Mouse (Mus musculus): ENCODE measurements around the gene Cdkl4.
"Not testable (repeated sequence)": the region's sequence is repeated elsewhere in the genome, so short reads cannot be mapped to it uniquely, and the experiment has no call there.

The Cdkl4 gene

DNA sequence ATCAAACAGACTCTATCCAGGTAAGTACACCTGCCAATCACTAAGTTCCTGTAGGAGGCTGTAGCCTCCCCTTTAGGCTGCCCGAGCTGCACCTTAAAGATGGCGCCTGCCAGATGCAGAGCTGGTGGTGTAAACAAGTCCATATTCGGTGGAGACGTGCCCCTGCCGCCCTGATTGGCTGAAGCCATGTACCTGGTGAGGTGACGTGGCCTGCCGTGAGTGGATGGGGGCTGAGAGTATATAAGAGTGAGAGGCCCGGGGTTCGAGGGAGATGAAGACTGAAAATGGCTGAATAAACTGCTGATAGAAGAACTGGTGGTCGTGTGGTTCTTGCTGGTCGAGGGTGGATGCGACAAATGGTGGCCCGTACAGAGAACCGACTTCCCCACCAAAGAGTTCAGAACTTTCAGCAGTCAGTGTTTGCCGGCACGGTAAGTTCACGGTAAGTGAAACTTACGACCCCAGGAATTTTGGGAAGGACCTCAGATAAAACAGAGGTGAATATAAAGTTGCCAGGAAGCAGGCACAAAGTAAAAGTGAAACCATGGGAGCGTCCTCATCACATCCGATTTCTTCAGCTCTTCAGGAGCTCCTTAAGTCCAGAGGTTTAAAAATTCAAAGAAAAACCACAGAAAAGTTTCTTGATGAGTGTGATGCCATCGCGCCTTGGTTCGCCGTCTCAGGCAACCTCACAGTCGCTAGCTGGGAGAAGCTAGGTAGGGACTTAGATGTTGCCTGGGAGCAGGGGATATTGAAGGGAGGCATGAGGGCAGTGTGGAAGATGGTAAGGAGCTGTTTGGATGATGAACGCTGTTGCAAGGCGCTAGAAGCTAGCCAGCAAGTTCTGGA, 13.6 kb downstream of the Cdkl4 start:
- DNase-seq (ENCODE audit: low spot score), result not testable (repeated sequence)

DNA sequence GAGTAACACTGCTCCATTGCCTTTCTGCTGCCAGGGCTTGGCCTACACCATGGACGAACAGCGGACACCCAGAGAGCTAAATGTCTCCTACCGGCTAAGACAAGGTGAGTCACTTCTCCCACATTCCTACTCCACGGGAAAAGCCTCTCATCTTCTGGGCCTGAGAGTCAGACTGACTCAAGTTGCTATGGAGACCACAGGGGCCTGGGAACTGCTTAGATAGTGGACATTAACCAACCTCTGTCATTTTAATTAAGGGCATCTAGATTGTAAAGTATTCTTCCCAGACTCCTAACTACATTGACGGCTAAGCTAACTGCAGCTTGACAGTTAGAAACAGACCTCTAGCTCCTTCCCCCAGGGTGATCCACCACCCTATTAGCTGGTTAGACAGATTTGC, 14.8 kb downstream of the Cdkl4 start:
- peak; percentile 37 for DNase-seq (ENCODE audit: low spot score)

DNA sequence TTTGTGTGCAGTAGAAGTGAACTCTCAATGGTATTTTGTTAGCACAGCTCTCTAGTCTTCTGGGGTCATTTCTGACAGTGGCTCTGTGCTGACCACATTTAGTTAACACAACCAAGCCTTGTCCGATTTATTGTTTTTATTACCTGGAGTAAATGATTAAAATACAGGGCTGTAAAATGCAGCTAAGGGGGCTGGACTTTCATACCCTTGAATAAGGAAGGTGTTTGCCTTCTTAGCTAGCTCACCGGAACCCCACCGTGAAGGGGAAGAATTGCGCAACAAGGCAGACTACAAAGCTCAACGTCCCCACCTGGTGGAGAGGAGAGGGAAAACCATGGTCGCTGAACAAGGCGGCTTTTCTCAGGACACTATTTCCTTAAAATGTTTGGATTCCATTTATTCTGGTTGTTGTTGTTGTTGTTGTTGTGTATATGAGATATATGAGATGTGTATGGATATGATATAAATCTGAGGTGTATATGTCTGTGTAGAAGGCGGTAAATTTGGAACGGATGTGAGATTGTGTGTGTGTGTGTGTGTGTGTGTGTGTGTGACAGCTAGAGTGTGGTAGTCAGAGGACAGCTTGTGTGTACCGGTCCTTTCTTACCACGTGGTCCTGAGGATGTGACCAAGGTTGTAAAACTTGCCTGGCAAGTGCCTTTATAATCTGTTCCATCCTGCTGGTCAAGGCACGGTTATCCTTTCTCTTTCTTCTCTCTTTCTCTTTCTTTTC, 16.8 kb downstream of the Cdkl4 start:
- peak; percentile 76 for DNase-seq (ENCODE audit: low spot score)

DNA sequence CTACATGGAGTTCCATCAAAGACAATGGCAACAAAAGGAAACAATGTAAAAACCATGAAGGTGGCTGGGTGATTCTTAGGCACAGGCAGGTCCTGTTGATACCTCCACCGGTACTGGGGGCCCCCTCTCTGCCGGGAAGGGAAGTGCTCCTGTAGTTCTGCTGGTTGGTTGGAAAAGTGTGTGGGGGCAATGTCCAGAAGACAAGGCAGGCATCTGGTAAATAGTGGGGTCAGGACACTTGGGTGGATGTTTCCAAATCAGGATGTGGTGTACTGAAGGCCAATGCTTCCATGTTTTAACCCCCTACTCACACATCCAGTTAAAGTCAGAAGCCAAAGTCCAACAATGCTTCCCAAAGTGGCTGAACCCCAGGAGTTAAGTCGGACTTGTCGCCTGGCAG, 17.9 kb downstream of the Cdkl4 start:
- no peak for DNase-seq (ENCODE audit: low spot score)

DNA sequence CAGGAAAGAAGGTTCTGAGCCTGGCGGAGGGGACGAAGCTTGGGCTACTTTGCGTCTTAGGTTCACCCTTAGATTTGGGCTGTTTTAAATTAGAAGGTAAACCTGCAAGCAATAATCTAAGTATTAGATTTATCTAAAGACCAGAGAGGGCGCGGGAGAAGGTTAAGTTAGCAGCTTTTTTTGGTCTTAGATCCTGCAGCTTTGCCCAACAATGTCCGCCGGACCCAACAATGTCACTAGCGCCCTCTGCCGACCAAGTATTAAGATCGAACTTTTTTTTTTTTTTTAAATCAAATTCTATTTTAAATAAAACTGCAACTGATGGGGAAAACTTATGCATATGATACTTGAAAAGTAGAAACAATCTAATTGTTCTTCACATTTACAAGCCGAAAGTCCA, 18.6 kb downstream of the Cdkl4 start:
- DNase-seq (ENCODE audit: low spot score), result peak; percentile 65

DNA sequence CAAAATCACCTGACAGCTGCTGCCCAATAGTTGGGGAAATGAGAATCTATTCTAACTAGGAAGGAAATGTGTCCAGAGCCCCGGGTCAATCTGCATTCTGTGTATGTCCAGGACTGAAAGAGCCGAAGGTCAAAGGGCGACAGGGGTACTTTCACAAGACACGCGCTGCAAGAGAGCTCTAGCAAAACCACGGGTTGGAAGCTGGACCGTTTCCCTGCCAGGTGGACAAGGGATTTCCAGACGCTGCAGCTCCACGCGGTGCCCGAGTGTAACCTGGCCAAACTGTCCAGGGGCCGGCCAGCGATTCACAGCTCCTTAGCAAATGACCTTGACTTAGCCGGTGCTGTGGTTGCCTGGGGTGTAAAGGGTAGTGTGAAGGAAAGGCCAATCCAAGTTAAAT, 19.0 kb downstream of the Cdkl4 start:
- no peak for DNase-seq (ENCODE audit: low spot score)

DNA sequence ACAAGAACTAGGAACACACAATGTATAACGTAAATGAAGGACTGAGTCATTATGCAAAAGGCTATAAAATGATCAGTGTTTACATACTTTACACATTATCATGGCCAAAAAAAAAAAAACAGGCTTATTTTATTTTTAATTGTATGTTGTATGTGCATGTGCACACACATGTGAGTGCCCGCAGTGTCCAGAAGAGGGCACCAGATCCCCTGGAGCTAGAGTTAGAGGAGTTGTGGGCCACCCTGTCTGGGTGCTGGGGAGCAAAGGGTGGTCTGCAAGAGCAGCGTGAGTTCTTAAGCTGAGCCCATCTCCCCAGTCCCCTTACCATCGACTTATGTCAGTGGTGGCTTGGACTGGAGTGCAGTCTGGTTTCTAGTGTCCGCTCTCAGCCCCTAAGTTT, 20.2 kb downstream of the Cdkl4 start:
- no peak for DNase-seq (ENCODE audit: low spot score)

DNA sequence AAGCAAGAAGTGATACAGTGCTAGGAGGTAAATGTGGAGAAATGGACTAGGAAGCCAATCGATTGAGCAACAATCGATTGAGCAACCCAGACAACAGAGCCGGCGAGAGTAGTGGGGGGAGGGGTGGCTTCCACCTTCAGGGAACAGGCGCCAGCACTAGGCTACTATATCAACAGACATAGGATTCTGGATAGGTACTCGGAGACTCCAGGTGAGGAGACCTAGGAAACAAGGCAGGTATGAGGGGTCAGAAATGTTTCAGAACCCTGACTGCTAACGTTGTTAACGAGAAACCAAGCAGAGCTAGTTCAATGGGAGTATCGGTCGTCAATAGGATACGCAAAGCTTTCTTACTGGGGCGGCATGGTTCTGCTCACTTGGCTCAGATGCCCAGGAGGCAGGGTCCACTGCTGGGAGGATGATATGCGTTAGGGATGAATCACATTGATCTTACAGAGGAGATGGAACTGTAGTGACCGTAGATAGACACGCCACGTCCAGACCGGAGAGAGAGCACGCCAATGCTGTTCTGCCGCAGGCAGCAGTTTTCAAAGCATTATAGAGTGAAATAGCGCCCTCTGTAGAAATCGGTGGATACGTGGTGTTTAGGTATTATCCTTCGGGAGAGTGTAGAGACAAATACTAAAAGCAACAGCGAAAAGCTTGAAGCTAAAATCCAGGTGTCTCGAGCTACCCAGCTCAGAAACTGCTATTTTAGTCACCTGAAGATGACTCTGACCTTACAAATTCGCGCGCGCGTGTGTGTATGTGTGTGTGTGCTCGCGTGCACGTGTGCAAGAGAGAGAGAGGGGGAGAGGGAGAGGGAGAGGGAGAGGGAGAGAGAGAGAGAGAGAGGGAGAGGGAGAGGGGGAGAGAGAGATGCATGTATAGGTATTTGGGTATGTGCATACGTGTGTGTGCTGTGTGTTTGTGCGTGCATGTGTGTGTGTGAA, 24.0 kb downstream of the Cdkl4 start:
- peak; percentile 94 for DNase-seq (ENCODE audit: low spot score)

DNA sequence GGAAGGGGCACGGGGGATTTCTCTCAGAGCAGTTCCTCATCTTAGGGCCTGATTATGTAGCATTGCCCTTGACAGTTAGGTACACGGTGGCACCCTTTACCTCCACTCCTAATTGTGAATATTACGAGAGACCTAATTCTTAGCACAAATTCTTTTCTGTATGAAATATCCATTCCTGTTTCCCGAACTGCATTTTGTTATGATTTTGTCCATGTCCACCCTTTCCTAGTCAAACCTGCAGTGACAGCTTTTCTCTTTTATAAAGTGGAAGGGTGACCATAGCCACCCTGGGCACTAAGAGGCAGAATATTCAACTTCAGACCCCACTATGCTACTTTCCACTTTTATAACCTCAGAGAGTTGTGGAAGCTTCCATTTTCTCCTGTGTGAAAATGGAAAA, 25.0 kb downstream of the Cdkl4 start:
- DNase-seq (ENCODE audit: low spot score), result no peak

DNA sequence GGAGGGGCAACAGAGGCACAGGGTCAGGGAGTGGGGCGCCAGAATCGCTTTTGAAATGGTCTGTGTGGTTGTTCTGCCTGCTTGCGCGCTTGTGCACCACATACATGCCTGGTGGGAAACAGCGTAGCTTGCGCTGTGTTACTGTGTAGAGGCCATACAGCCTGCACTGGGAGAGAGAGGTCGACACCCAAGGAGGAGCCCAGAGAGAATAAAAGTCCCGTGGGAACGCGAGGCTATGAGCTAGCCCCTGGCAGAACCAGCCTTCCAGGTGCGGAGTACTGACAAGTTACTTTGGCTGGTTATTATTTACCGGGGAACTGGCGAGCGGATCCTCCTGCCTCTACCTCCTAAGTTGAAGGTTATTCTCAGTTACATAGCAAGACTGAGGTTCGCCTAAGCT, 26.6 kb downstream of the Cdkl4 start:
- DNase-seq (ENCODE audit: low spot score), result no peak

DNA sequence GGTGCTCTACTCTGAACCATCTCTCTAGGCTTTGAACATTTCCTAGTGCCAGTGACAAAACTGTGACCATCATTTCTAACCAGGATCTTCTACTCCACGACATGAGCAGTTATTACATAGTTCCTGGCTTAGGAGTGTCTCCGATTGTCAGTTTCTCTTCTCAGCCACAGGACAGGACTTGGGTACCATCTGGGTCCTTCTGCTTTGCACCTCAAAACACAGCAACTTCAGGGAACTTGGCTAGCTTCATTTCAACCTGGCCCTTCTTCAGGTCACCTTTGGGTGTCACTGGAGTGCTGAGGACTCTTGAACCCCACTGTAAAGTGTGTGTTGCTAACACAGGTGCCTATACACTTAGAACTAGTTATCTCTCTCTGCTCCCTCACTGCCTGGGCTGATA, 30.8 kb downstream of the Cdkl4 start:
- no peak for DNase-seq (ENCODE audit: low spot score)

DNA sequence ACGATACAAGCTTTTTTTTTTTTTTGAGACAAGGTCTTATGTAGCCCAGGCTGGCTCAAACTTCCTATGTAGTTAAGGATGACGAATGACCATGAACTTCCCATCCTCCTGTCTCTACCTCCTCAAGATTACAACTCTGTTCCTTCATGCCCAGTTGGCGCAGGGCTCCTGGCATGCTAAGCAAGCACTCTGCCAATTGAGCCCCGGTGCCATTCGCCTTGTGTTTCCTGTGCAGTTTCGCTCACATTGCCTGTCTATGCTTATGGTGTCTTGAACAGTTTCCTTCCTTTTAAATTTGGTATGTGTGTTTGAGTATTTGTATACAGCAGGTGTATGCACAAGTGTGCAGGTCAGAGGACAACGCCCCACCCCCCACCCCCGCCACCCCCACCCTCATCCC, 31.4 kb downstream of the Cdkl4 start:
- DNase-seq (ENCODE audit: low spot score), result no peak

DNA sequence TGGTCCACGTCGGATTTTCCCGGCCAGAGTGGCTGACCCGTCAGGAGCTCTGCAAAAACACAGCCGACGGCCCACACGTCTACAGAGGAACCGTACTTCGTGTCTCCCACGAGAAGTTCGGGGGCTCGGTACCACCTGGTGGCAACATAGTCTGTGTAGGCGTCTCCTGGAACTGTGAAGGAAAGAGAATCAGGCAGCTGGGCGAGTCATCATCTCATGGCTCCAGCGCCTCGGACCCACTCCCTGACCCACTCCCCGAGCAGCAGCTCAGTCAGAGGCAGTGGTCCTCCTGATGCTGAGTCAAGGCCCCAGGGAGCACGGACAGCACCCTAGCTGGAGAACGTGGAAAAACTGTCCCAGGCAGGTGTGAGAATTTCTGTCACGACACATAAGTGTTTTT, 34.0 kb downstream of the Cdkl4 start:
- no peak for DNase-seq (ENCODE audit: low spot score)

DNA sequence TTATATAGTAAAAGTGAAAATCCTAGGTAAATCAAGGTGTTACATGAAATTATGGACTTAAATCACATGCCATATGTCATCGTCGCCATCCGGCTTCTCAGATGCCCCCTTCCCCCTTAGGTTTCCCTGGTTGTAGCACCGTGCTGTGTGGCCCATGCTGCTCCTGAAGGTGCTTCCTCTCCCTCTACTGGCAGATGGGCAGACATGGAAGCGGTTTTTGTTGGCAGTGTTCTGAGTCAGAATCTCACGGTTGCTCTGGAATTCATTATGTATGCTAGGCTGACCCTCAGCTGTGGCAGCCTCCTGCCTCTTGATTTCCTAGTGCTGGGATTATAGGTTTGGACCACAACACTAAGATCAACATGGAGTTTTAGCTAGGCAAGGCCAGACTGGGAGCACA, 40.5 kb downstream of the Cdkl4 start:
- no peak for DNase-seq (ENCODE audit: low spot score)

DNA sequence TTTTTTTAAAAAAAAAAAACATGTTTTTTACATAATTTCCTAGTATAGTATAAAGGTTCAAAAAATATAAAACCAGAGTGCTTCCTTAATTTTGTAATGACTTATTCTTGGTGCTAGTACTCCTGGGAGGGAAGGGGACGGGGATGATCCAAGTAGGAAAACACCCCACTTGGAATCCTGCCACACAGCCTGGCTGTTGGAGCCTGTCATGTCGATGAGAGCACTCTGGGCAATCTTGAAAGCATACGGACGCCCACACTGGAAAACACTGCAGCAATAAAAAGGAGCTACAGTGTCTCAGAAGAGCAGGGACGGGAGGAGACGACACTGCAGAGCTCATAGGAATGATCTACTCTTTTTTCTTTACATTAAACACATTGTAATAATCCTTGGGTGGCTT, 42.0 kb downstream of the Cdkl4 start:
- no peak for DNase-seq (ENCODE audit: low spot score)

DNA sequence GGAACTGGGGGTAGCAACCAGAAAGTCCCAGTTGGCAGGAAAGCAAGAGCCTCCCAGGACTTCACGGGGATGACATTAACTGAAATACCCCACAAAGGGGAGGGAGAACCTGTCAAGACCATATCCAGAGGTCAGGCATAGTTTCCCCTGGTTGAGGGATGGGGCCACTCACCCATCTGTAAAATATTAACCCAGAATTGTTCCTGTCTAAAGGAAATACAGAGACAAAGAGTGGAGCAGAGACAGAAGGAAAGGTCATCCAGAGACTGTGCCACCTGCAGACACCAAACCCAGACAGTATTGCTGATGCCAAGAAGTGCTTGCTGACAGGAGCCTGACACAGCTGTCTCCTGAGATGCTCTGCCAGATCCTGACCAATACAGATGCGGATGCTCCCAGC, 46.3 kb downstream of the Cdkl4 start:
- DNase-seq (ENCODE audit: low spot score), result not testable (repeated sequence)

DNA sequence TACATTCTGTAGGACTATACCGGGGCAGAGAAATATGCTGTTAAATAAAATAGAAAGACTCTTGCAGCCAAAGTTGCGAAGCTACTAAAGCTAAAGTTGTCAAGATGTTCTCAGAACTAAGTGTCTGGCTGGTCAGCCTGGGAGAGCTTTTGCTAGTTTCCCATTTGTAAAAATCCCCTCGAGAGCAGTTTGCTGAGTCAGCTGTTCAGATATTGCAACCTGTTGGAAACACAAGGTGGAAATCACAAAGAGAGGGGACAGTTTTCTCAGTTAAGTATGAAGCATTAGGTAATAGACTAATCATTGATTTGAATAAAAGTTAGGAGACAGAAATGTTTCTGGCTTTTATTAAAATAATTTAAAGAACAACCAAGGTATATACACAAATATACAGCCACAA, 54.4 kb downstream of the Cdkl4 start:
- DNase-seq (ENCODE audit: low spot score), result no peak

DNA sequence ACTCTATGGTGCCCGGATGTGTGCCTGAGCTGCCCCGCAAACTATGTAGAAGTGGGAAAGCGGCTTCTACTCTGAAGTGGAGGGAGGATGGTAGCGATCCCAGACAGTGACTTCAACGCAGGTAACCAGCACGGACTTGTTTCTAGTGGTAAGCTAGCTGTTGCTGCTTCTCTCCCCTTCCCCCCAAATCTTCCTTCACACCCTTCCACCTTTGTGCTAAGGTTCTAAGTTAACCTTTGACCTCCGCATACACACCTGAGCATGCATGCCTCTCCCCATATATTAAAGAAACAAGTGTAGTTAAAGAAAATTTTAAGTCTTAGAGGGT, 55.4 kb downstream of the Cdkl4 start:
- no peak for DNase-seq (ENCODE audit: low spot score)

DNA sequence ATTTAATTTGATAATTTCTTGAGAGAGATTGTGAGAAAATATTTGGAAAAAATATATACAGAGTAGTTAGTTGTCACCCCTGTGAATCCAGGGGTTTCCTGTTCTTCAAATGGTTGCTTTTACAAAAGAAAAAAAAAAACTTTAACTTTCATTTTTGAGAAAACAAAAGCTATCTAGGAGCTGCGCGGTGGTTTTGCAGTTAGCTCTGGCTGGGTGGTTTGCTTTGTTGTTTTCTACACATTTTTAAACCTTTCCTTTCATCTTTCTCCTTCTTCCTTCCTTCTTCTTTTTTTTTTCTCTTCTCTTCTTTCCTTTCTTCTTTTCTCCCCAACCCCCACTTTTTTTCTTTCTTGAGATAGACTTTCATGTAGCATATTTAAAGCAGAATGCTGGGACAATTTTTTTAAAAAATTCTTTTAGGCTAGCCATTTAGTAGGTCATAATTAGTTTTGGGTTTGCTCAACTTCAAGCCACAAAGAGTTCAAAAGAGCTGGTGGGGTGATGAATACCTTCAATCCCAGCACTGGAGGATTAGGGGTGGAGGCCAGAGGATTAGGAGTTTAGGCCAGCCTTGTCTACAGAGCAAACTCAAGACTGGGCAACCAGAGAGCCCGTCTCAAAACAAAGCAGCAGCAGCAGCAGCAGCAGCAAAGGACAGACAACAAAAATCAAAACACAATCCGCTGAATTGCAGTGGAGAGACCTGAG, 55.9 kb downstream of the Cdkl4 start:
- DNase-seq (ENCODE audit: low spot score), result no peak

DNA sequence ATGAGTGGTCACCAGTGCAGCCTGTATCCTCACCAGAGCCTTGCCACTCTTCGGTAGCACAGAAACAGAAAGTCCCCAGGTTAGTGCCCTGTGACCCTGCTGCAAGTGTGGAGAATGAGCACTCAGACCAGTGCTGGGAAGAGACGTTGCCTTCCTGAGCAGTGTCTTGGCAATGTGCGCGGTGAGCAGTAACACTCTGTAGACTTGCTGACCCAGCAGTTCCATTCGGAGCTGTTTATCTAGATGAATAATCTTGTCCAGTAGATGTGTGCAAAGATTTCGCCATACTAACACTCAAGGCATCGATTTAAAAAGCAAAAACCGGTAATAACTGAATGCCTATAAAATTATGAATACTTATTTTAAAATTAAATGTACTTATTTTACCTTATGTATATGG, 57.1 kb downstream of the Cdkl4 start:
- no peak for DNase-seq (ENCODE audit: low spot score)

DNA sequence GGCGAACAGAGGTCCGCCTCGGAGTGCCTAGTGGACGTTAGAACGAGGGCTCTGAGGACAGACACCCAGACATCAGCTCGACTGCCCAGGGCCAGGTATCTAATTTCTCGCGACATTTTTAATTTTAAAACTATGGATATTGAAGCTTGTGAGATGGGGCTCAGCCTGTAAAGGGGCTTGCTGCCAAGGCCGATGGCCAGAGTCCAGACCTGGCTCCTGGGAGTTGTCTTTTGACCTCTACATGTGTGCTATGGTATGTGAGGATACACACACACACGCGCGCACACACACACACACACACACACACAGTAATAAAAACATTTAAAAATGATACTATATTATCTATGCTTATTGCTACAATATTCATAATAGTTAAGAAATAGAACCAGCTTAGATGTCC, 58.8 kb downstream of the Cdkl4 start:
- no peak for DNase-seq (ENCODE audit: low spot score)

DNA sequence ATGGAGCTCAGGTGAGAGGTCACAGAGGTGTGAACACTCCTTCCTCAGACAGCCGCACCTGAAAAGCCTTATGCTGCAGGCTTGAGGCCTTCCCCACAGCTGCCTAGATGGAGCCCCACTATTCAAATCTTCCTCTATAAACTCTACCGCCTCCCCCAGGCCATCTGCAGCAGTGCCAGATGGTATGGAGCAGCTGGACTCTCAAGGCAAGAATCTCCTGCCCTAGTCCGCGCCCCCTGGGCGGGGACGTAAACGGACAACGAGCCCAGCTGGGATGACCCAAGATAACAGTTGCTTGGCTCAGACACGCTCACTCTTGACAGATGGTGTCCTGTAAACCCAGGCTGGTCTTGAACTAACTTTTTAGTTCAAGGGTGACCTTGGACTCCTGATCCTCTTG, 60.4 kb downstream of the Cdkl4 start:
- no peak for DNase-seq (ENCODE audit: low spot score)
